Mouse (Mus musculus) intestine, embryonic 14.5 days (tissue): Measurements from ENCODE around the gene Rfxank. TPM values are rescaled to one million over a fixed set of nuclear protein-coding genes. Genes with fewer than 3 reads are reported as not detected.

ENCODE experiments used
- ATAC-seq: fragments of 200-750 bp; cut with Nextera tagmentation; replicated peaks from 2 replicates; pipeline ENCODE4 v1.8.0; 2017; ENCODE audit warnings: low read depth, moderate number of reproducible peaks, moderate TSS enrichment, moderate library complexity; ENCODE audit not compliant: low FRiP score, low TSS enrichment
- DNase-seq: peaks from one replicate; pipeline ENCODE4 v3.0.0-alpha.2; 2018; ENCODE audit warnings: low spot score
- H3K27ac ChIP-seq: fragments of 300-500 bp; sonication (generic); 2 replicates; pipeline ENCODE4 v1.5.1; 2014; ENCODE audit warnings: low read depth, mild to moderate bottlenecking, control low read depth
- H3K27me3 ChIP-seq: fragments of 300-500 bp; sonication (generic); replicated peaks from 2 replicates; pipeline ENCODE4 v1.6.1; 2014; ENCODE audit warnings: low read length, control low read depth; ENCODE audit not compliant: control insufficient read depth, insufficient read depth
- H3K36me3 ChIP-seq: fragments of 300-500 bp; sonication (generic); 2 replicates; pipeline ENCODE4 v1.6.1; 2014; ENCODE audit warnings: low read length, control low read depth; ENCODE audit not compliant: control insufficient read depth, insufficient read depth
- H3K4me1 ChIP-seq: fragments of 300-500 bp; sonication (generic); replicated peaks from 2 replicates; pipeline ENCODE4 v1.6.1; 2014; ENCODE audit warnings: low read length, control low read depth, mixed read lengths; ENCODE audit not compliant: control insufficient read depth, insufficient read depth
- H3K4me2 ChIP-seq: fragments of 300-500 bp; sonication (generic); 2 replicates; pipeline ENCODE4 v1.6.1; 2014; ENCODE audit warnings: low read length
- H3K4me3 ChIP-seq: fragments of 300-500 bp; sonication (generic); 2 replicates; pipeline ENCODE4 v1.5.1; 2014; ENCODE audit warnings: low read depth, low read length, control low read depth, mixed read lengths
- H3K9ac ChIP-seq: fragments of 300-500 bp; sonication (generic); 2 replicates; pipeline ENCODE4 v1.6.1; 2014; ENCODE audit warnings: mild to moderate bottlenecking, low read length
- H3K9me3 ChIP-seq: fragments of 300-500 bp; sonication (generic); 2 replicates; pipeline ENCODE4 v1.6.1; 2016; ENCODE audit warnings: low read length, control low read depth; ENCODE audit not compliant: control insufficient read depth
- WGBS: fragments of 180-500 bp; shearing (Covaris S2); extraction: QIAGEN DNeasy Blood & Tissue Kit; methylation state at CpG from one replicate; pipeline ENCODE4 v1.1.7; 2014; 5-methylcytosine and 5-hydroxymethylcytosine counted together
- polyA plus RNA-seq: library from polyadenylated mRNA; unstranded; fragments of >200 nt; fragmentation: Nextera tagmentation; extraction: Ambion mirVana; gene quantifications from 2 replicates; pipeline ENCODE4 v1.2.1, GENCODE M21; 2014

The Rfxank gene
- polyA plus RNA-seq, 1 experiment from 2014 or later = 11.6 TPM

GRCm38 (mm10) chr8:70159211-70159610 lies 20.3 kb upstream of the Rfxank start:
- no peak overlapping the region for H3K4me2 ChIP-seq

GRCm38 (mm10) chr8:70158069-70158853 lies 19.3 kb upstream of the Rfxank start:
- ATAC-seq (peak; percentile 89), DNase-seq (peak; percentile 89)
- Histone ChIP-seq H3K9me3 (no peaks in the 10 kb centered on the region), H3K4me2 (peak overlapping the region; percentile 65), H3K4me3 (peak overlapping the region; percentile 42), H3K27ac (no peak overlapping the region), H3K27me3 (no peaks in the 10 kb centered on the region), H3K9ac (peak overlapping the region; percentile 17; the same call in 1 of the 2 replicates), H3K36me3 (no peaks in the 10 kb centered on the region), H3K4me1 (no peaks in the 10 kb centered on the region)
- 11% methylated on average over 39 of the region's 40 CpGs for WGBS

More at GRCm38 (mm10) chr8:70159211-70159610, 20.3 kb upstream of the Rfxank start:
- H3K4me3 ChIP-seq = no peak overlapping the region
- no peak for ATAC-seq
- no peak overlapping the region for H3K27ac ChIP-seq
- no peaks in the 10 kb centered on the region for H3K4me1 ChIP-seq
- 80% methylated on average over 4 of the region's 4 CpGs for WGBS
- no peak for DNase-seq
- H3K9me3 ChIP-seq = no peaks in the 10 kb centered on the region
- H3K27me3 ChIP-seq = no peaks in the 10 kb centered on the region
- H3K9ac ChIP-seq = no peak overlapping the region
- H3K36me3 ChIP-seq = no peaks in the 10 kb centered on the region

GRCm38 (mm10) chr8:70157240-70157800 lies 18.4 kb upstream of the Rfxank start:
- Histone ChIP-seq H3K9me3 (no peaks in the 10 kb centered on the region), H3K27me3 (no peaks in the 10 kb centered on the region), H3K36me3 (no peaks in the 10 kb centered on the region), H3K4me3 (no peak overlapping the region), H3K4me1 (no peaks in the 10 kb centered on the region), H3K9ac (no peak overlapping the region), H3K4me2 (no peak overlapping the region), H3K27ac (no peak overlapping the region)
- WGBS = 93% methylated on average over 1 of the region's 1 CpGs
- ATAC-seq (no peak), DNase-seq (no peak)

- DNase-seq = peak; percentile 85
- Histone ChIP-seq H3K4me1 (no peaks in the 10 kb centered on the region), H3K4me2 (peak overlapping the region; percentile 11; the same call in 1 of the 2 replicates), H3K9me3 (no peaks in the 10 kb centered on the region), H3K36me3 (no peaks in the 10 kb centered on the region), H3K4me3 (no peak overlapping the region), H3K9ac (no peak overlapping the region), H3K27ac (no peak overlapping the region), H3K27me3 (no peaks in the 10 kb centered on the region)
- ATAC-seq = peak; percentile 90
- WGBS = 13% methylated on average over 22 of the region's 22 CpGs
These were observed 13.7 kb upstream of the Rfxank start for GRCm38 (mm10) chr8:70152537-70153257.

GRCm38 (mm10) chr8:70150158-70150557 lies 11.2 kb upstream of the Rfxank start:
- DNase-seq (no peak), ATAC-seq (no peak; the same call in 1 of the 2 replicates)
- Histone ChIP-seq H3K4me3 (no peak overlapping the region), H3K9ac (no peak overlapping the region), H3K9me3 (no peaks in the 10 kb centered on the region), H3K27me3 (no peaks in the 10 kb centered on the region), H3K4me1 (no peaks in the 10 kb centered on the region), H3K27ac (no peak overlapping the region), H3K36me3 (peaks cover 19% of the 10 kb centered on the region), H3K4me2 (no peak overlapping the region)
- WGBS = 15% methylated on average over 13 of the region's 13 CpGs

- peaks cover 35% of the 10 kb centered on the region for H3K36me3 ChIP-seq
- no peak overlapping the region for H3K4me3 ChIP-seq
- no peak overlapping the region for H3K9ac ChIP-seq
- DNase-seq (no peak), ATAC-seq (no peak)
- H3K27me3 ChIP-seq = no peaks in the 10 kb centered on the region
- 80% methylated on average over 7 of the region's 7 CpGs for WGBS
- no peaks in the 10 kb centered on the region for H3K4me1 ChIP-seq
- no peak overlapping the region for H3K27ac ChIP-seq
- H3K4me2 ChIP-seq = no peak overlapping the region
- no peaks in the 10 kb centered on the region for H3K9me3 ChIP-seq
These were observed 9.0 kb upstream of the Rfxank start for GRCm38 (mm10) chr8:70147678-70148607.

GRCm38 (mm10) chr8:70139981-70140380 lies 1.0 kb upstream of the Rfxank start:
- no peak for DNase-seq
- Histone ChIP-seq H3K9me3 (no peaks in the 10 kb centered on the region), H3K27me3 (no peaks in the 10 kb centered on the region), H3K4me3 (peak overlapping the region; percentile 94), H3K9ac (peak overlapping the region; percentile 75), H3K27ac (peak overlapping the region; percentile 69), H3K36me3 (peaks cover 40% of the 10 kb centered on the region), H3K4me2 (peak overlapping the region; percentile 78), H3K4me1 (peaks cover 16% of the 10 kb centered on the region)
- no peak for ATAC-seq
- 6% methylated on average over 9 of the region's 9 CpGs for WGBS

GRCm38 (mm10) chr8:70137890-70138289 lies 1.1 kb downstream of the Rfxank start:
- WGBS = 78% methylated on average over 4 of the region's 4 CpGs
- Histone ChIP-seq H3K36me3 (peaks cover 46% of the 10 kb centered on the region), H3K9ac (peak overlapping the region; percentile 39; the same call in 1 of the 2 replicates), H3K9me3 (no peaks in the 10 kb centered on the region), H3K4me3 (peak overlapping the region; percentile 94; the same call in 1 of the 2 replicates), H3K27ac (no peak overlapping the region), H3K27me3 (no peaks in the 10 kb centered on the region), H3K4me1 (peaks cover 16% of the 10 kb centered on the region), H3K4me2 (peak overlapping the region; percentile 78)
- no peak for ATAC-seq
- no peak for DNase-seq
